Mouse (Mus musculus): Measurements from ENCODE around the gene Tpi1.

- TF ChIP-seq GATA1 (IDR thresholded peaks at IDR 0.05; ENCODE audit: borderline replicate concordance, low read length) (no peak), FLI1 (IDR thresholded peaks at IDR 0.05; ENCODE audit: low read length) (no peak)
Observed at GRCm38 (mm10) chr6:124816611-124817010, 2.5 kb upstream of the Tpi1 start.

Measured in megakaryocyte, embryonic 14.5 days (primary cell).